Mouse (Mus musculus): Measurements from ENCODE around the gene Olfr651.
"Not testable (repeated sequence)": the region's sequence is repeated elsewhere in the genome, so short reads cannot be mapped to it uniquely, and the experiment has no call there.

Olfr651 gene

GRCm38 (mm10) chr7:104549833-104550232, at the start of gene Olfr651:
Olfr651 (plus strand) TSS chr7:104550133.
- no peak for DNase-seq (ENCODE audit: low read depth, low spot score)

- not testable (repeated sequence) for DNase-seq (ENCODE audit: low read depth, low spot score)
These were observed 48.7 kb upstream of the Olfr651 start for GRCm38 (mm10) chr7:104501186-104501585.

GRCm38 (mm10) chr7:104501589-104502371, 48.2 kb upstream of the Olfr651 start:
- no peak for DNase-seq (ENCODE audit: low read depth, low spot score)

GRCm38 (mm10) chr7:104507421-104508065, 42.4 kb upstream of the Olfr651 start, which contains the start of gene Trim30d:
Trim30d (minus strand) TSS chr7:104507849.
- not testable (repeated sequence) for DNase-seq (ENCODE audit: low read depth, low spot score)

- DNase-seq (ENCODE audit: low read depth, low spot score) = no peak
These were observed 2.8 kb downstream of the Olfr651 start for GRCm38 (mm10) chr7:104552700-104553099.

- DNase-seq (ENCODE audit: low read depth, low spot score) = no peak
These were observed 10.7 kb downstream of the Olfr651 start, which contains the start of gene Olfr652 for GRCm38 (mm10) chr7:104560601-104561000. Olfr652 (plus strand) TSS chr7:104560901.

GRCm38 (mm10) chr7:104577014-104577413, 27.1 kb downstream of the Olfr651 start, which contains the start of gene Olfr653:
Olfr653 (plus strand) TSS chr7:104577314.
- DNase-seq (ENCODE audit: low read depth, low spot score) = no peak

GRCm38 (mm10) chr7:104580846-104581245, 30.9 kb downstream of the Olfr651 start:
- no peak for DNase-seq (ENCODE audit: low read depth, low spot score)

- no peak for DNase-seq (ENCODE audit: low read depth, low spot score)
These were observed 31.5 kb downstream of the Olfr651 start for GRCm38 (mm10) chr7:104581429-104581828.

- no peak for DNase-seq (ENCODE audit: low read depth, low spot score)
These were observed 36.8 kb downstream of the Olfr651 start, which contains the start of gene Olfr654 for GRCm38 (mm10) chr7:104586725-104587124. Olfr654 (plus strand) TSS chr7:104587025.

GRCm38 (mm10) chr7:104588274-104588673, 38.3 kb downstream of the Olfr651 start:
- no peak for DNase-seq (ENCODE audit: low read depth, low spot score)

- DNase-seq (ENCODE audit: low read depth, low spot score) = no peak
These were observed 51.7 kb downstream of the Olfr651 start, which contains the start of gene Olfr655 for GRCm38 (mm10) chr7:104601679-104602078. Olfr655 (minus strand) TSS chr7:104601779.

- DNase-seq (ENCODE audit: low read depth, low spot score) = peak; percentile 53
These were observed 53.2 kb downstream of the Olfr651 start for GRCm38 (mm10) chr7:104603173-104603572.

Data from A20 (cell line).